Mouse (Mus musculus): ENCODE results near the gene Glod4. TPM values are rescaled to one million over a fixed set of nuclear protein-coding genes. Genes with fewer than 3 reads are reported as not detected.

Glod4 gene
- polyA plus RNA-seq, 1 experiment from 2014 or later, result 111 TPM

DNA sequence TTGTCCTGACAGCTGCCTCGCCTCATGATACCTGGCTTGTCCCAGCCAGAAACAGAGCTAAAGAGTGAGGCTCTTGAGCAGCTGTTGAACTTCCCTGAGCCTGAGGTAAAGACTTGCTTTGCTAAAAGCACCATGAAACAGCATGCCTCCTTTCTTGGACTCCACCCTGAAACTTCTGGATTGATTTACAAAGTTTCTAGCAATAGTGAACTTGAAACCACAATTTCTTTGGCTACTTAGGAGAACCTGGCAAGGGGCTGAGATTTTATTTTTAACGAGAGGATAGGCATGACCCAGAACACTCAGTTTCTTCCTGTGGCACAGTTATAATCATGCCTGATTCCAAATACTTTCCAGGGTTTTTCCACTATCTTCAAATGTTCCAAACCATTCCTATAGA lies 121.0 kb downstream of the Glod4 start:
- no peaks in the 10 kb centered on the region for H3K27me3 ChIP-seq (replicated peaks)
- H3K36me3 ChIP-seq, result peaks cover 23% of the 10 kb centered on the region
- no peak for ATAC-seq (ENCODE audit: low FRiP score, low read depth)
- no peak overlapping the region for H3K27ac ChIP-seq
- 88% methylated on average over 2 of the region's 2 CpGs for WGBS
- H3K9me3 ChIP-seq, result no peaks in the 10 kb centered on the region
- no peak overlapping the region for H3K4me3 ChIP-seq
- no peak overlapping the region for H3K4me2 ChIP-seq (replicated peaks)
- no peaks in the 10 kb centered on the region for H3K4me1 ChIP-seq
- H3K9ac ChIP-seq, result no peak overlapping the region

DNA sequence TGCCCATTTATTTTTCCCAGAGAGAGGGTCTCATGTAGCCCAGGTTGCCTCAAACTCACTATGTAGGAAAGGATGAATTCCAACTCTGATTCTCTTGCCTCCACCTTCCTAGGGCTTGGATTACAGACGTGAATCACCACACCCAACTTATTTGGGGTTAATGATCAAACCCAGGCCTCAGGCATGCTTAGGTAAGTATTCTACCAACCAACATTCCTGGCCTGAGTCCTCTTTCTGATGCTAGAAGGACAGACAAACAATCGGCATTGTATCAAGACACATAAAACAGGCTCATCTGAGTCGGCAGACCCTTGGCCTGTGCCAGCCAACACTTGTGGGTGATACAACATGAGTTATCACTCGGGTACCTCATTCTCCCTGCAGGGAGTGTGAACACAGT lies 122.4 kb downstream of the Glod4 start:
- Histone ChIP-seq H3K4me2 (replicated peaks) (no peak overlapping the region), H3K4me3 (no peak overlapping the region), H3K9ac (no peak overlapping the region), H3K27ac (no peak overlapping the region), H3K9me3 (no peaks in the 10 kb centered on the region), H3K4me1 (no peaks in the 10 kb centered on the region), H3K36me3 (peaks cover 36% of the 10 kb centered on the region), H3K27me3 (replicated peaks) (no peaks in the 10 kb centered on the region)
- WGBS, result 86% methylated on average over 4 of the region's 4 CpGs
- no peak for ATAC-seq (ENCODE audit: low FRiP score, low read depth)

DNA sequence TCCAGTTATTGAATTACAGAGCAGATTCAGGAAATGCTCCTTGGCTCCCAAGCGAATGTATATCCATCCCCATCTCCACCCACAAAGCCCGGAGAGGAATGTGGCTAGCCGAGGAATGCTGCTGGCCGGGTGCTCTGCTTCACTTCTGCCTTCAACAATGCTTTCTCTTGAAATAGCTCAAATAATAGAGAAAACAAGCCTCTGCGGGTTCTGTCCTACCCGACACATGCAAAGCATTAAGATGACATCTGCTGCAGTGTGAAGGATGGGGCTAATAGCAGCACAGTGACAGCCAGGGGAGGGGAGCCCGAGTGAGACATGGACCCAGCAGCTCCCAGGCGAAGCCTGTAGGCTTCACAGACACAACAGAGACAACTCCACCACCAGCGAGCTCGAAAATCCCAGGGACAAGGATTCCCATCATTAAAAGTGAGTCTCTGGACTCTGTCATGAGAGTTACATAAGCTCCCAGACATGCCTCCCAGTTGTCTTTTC lies 123.1 kb downstream of the Glod4 start:
- Histone ChIP-seq H3K9ac (no peak overlapping the region), H3K27ac (no peak overlapping the region), H3K36me3 (peaks cover 38% of the 10 kb centered on the region), H3K4me3 (no peak overlapping the region), H3K4me1 (no peaks in the 10 kb centered on the region), H3K9me3 (no peaks in the 10 kb centered on the region), H3K27me3 (replicated peaks) (no peaks in the 10 kb centered on the region), H3K4me2 (replicated peaks) (no peak overlapping the region)
- no peak for ATAC-seq (ENCODE audit: low FRiP score, low read depth)
- WGBS, result 74% methylated on average over 10 of the region's 10 CpGs

GRCm38 (mm10) chr11:76110416-76110815 lies 133.1 kb downstream of the Glod4 start:
- WGBS, result 92% methylated on average over 3 of the region's 3 CpGs
- ATAC-seq (ENCODE audit: low FRiP score, low read depth), result no peak
- H3K4me3 ChIP-seq, result no peak overlapping the region
- no peak overlapping the region for H3K9ac ChIP-seq
- no peak overlapping the region for H3K4me2 ChIP-seq (replicated peaks)
- no peaks in the 10 kb centered on the region for H3K4me1 ChIP-seq
- H3K27me3 ChIP-seq (replicated peaks), result no peaks in the 10 kb centered on the region
- no peak overlapping the region for H3K27ac ChIP-seq
- H3K36me3 ChIP-seq, result peaks cover 44% of the 10 kb centered on the region
- no peaks in the 10 kb centered on the region for H3K9me3 ChIP-seq

DNA sequence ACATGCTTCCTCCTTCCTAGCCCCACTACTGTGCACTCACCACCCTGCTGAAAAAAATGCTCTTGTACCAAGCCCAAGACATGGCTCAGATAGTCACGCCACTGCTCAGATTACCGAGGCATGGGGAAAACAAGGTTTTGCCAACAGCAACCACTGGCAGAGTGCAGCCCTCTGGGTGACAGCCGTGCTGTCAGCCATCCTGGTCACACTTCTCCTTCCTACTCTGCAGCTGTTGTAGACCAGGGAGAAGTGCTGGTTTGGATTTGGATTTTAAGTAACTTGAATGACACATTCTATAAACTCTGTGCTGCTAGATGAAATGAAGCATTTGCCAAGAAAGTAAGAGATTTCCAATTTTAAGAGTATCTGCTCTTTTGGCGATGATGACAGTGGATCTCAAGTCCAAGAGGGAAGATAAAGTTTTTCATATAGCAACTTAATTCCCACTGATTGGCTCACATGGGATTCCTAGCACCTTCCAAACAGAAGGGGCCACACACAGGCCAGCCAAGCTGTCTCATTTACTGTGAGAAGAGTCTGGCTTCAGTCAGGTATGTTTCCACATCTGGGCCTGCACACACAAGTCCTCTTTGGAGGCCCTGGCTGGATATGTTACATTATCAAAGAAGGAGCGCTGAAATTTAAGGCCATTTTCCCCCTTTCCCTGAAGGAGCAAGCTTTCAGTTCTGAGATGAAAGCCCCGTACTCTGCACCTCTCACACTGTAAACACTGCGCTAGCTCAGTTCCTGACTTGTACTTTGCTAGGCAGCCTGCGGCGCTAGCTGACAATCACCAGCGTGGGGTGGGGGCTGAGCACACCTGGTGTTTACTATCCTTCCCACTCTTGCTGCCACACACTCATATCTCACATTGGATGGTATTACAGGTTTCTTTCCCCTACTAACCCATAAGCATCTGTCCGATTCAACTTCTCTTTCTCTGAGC lies 136.7 kb downstream of the Glod4 start:
- Histone ChIP-seq H3K27me3 (replicated peaks) (no peaks in the 10 kb centered on the region), H3K9ac (no peak overlapping the region)

GRCm38 (mm10) chr11:76101154-76101553 lies 142.4 kb downstream of the Glod4 start:
- ATAC-seq (ENCODE audit: low FRiP score, low read depth), result no peak
- Histone ChIP-seq H3K27ac (no peak overlapping the region), H3K9me3 (no peaks in the 10 kb centered on the region), H3K4me2 (replicated peaks) (no peak overlapping the region), H3K4me1 (0 out of 2 replicates have a peak, but pooled peaks cover 3% of the 10 kb centered on the region), H3K36me3 (peaks cover 29% of the 10 kb centered on the region), H3K4me3 (no peak overlapping the region), H3K27me3 (replicated peaks) (no peaks in the 10 kb centered on the region), H3K9ac (no peak overlapping the region)

More for the DNA sequence above, 136.7 kb downstream of the Glod4 start:
- Histone ChIP-seq H3K4me2 (replicated peaks) (no peak overlapping the region), H3K36me3 (peaks cover 28% of the 10 kb centered on the region), H3K4me1 (no peaks in the 10 kb centered on the region), H3K4me3 (no peak overlapping the region), H3K9me3 (no peaks in the 10 kb centered on the region), H3K27ac (no peak overlapping the region)
- ATAC-seq (ENCODE audit: low FRiP score, low read depth), result no peak
- 91% methylated on average over 11 of the region's 11 CpGs for WGBS

GRCm38 (mm10) chr11:76099193-76099975 lies 144.1 kb downstream of the Glod4 start:
- H3K4me2 ChIP-seq (replicated peaks), result no peak overlapping the region
- H3K27me3 ChIP-seq (replicated peaks), result no peaks in the 10 kb centered on the region
- no peak overlapping the region for H3K9ac ChIP-seq
- no peak overlapping the region for H3K27ac ChIP-seq
- WGBS, result 68% methylated on average over 4 of the region's 4 CpGs
- no peaks in the 10 kb centered on the region for H3K9me3 ChIP-seq
- no peak for ATAC-seq (ENCODE audit: low FRiP score, low read depth)
- H3K4me3 ChIP-seq, result no peak overlapping the region
- 0 out of 2 replicates have a peak, but pooled peaks cover 3% of the 10 kb centered on the region for H3K4me1 ChIP-seq
- peaks cover 29% of the 10 kb centered on the region for H3K36me3 ChIP-seq

DNA sequence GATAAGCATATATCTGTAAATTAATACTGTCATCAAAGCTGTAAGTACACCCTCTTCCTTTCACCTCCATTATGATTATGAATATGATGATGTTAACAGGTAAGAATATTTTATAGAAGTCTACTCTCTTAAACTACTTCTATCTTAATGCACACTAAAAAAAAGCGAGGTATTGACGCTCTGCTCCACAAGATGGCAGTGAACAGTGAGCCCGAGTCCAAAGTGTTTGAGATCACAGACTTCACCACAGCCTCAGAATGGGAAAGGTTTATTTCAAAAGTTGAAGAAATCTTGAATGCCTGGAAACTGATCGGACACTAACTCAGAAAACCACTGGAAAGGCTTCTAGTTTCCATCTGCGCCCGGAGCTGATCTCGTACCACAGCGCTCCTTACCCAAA lies 149.9 kb downstream of the Glod4 start:
- Histone ChIP-seq H3K36me3 (peaks cover 23% of the 10 kb centered on the region), H3K9me3 (no peaks in the 10 kb centered on the region), H3K27me3 (replicated peaks) (no peaks in the 10 kb centered on the region), H3K9ac (no peak overlapping the region), H3K27ac (no peak overlapping the region), H3K4me2 (replicated peaks) (no peak overlapping the region), H3K4me3 (no peak overlapping the region), H3K4me1 (no peaks in the 10 kb centered on the region)
- no peak for ATAC-seq (ENCODE audit: low FRiP score, low read depth)
- 90% methylated on average over 8 of the region's 8 CpGs for WGBS

DNA sequence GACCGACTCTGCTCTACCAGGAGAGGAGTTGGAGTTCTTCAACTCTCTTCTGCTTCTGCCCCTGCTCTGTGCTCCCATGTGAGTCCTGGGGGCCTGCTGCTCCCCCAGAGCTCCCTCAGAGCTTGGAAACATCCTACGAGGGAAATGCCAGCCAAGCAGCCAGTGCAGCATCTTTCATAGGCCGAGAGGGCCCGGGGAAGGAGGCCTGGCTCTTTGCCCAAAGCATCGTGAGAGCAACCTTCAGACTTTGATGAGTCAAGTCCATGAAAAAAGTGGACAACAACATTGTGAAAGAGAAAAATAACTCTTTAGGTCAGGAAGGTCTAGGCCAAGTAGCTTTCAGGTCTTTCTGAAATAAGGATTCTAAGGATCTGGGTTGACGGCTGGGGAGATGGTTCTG lies 153.7 kb downstream of the Glod4 start:
- no peaks in the 10 kb centered on the region for H3K9me3 ChIP-seq
- H3K27me3 ChIP-seq (replicated peaks), result no peaks in the 10 kb centered on the region
- H3K4me3 ChIP-seq, result no peak overlapping the region
- H3K4me2 ChIP-seq (replicated peaks), result no peak overlapping the region
- WGBS, result 92% methylated on average over 6 of the region's 6 CpGs
- peaks cover 35% of the 10 kb centered on the region for H3K36me3 ChIP-seq
- no peak overlapping the region for H3K27ac ChIP-seq
- no peaks in the 10 kb centered on the region for H3K4me1 ChIP-seq
- H3K9ac ChIP-seq, result no peak overlapping the region
- no peak for ATAC-seq (ENCODE audit: low FRiP score, low read depth)

GRCm38 (mm10) chr11:76088506-76088905 lies 155.0 kb downstream of the Glod4 start:
- no peaks in the 10 kb centered on the region for H3K9me3 ChIP-seq
- no peak overlapping the region for H3K4me2 ChIP-seq (replicated peaks)
- H3K27ac ChIP-seq, result no peak overlapping the region
- H3K4me3 ChIP-seq, result no peak overlapping the region
- no peak for ATAC-seq (ENCODE audit: low FRiP score, low read depth)
- no peak overlapping the region for H3K9ac ChIP-seq
- H3K4me1 ChIP-seq, result no peaks in the 10 kb centered on the region
- no peaks in the 10 kb centered on the region for H3K27me3 ChIP-seq (replicated peaks)
- peaks cover 35% of the 10 kb centered on the region for H3K36me3 ChIP-seq
- WGBS, result 88% methylated on average over 4 of the region's 4 CpGs

- Histone ChIP-seq H3K9me3 (no peaks in the 10 kb centered on the region), H3K36me3 (peaks cover 49% of the 10 kb centered on the region), H3K4me1 (no peaks in the 10 kb centered on the region; the same call in 1 of the 2 replicates), H3K9ac (no peak overlapping the region), H3K4me2 (replicated peaks) (no peak overlapping the region), H3K27me3 (replicated peaks) (no peaks in the 10 kb centered on the region), H3K4me3 (no peak overlapping the region), H3K27ac (no peak overlapping the region)
- WGBS, result 73% methylated on average over 5 of the region's 5 CpGs
- no peak for ATAC-seq (ENCODE audit: low FRiP score, low read depth)
Observed at GRCm38 (mm10) chr11:76085898-76086591, 157.5 kb downstream of the Glod4 start.

DNA sequence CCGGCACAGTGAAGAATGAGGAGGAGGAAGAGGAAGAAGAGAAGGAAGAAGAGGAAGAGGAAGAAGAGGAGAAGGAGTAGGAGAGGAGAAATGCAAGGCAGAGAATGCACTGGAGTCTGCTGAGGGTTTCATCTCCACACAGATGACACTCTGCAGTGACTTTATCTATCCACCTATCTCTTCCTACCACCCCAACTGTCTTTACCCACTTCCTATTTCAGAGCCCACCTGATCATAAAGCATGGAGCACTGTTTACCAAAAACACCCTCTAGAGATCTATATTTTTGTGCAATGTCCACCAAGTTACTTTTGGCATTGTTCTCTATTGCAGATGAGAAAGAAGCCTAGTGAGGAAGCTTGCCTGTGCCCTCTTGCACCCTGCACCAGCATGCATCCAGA lies 158.6 kb downstream of the Glod4 start:
- Histone ChIP-seq H3K27me3 (replicated peaks) (no peaks in the 10 kb centered on the region), H3K4me1 (no peaks in the 10 kb centered on the region; the same call in 1 of the 2 replicates), H3K9ac (no peak overlapping the region), H3K4me2 (replicated peaks) (no peak overlapping the region), H3K27ac (no peak overlapping the region), H3K36me3 (peaks cover 51% of the 10 kb centered on the region), H3K9me3 (no peaks in the 10 kb centered on the region), H3K4me3 (no peak overlapping the region)
- WGBS, result 91% methylated on average over 1 of the region's 1 CpGs
- ATAC-seq (ENCODE audit: low FRiP score, low read depth), result no peak
